Mouse (Mus musculus) G1E-ER4 (cell line): ENCODE data around the gene Akap13. TPM values are rescaled to one million over a fixed set of nuclear protein-coding genes. Genes with fewer than 3 reads are reported as not detected.

Experiments
- GATA1 ChIP-seq: IDR thresholded peaks from one replicate; pipeline ENCODE4 v1.8.0; 2012; ENCODE audit warnings: low read length, inconsistent platforms
- polyA plus RNA-seq: library from polyadenylated mRNA; stranded (reverse); fragments of >175 nt; gene quantifications from 2 replicates; pipeline ENCODE4 v1.2.3, GENCODE M21; 2012

Akap13 gene
- polyA plus RNA-seq, 1 experiment, result 2.8 TPM

GRCm38 (mm10) chr7:75709936-75710335 lies 254.6 kb downstream of the Akap13 start:
- no peak for TF ChIP-seq GATA1

- no peak for TF ChIP-seq GATA1
Observed at GRCm38 (mm10) chr7:75710920-75711319, 255.6 kb downstream of the Akap13 start.

GRCm38 (mm10) chr7:75711436-75711835 lies 256.1 kb downstream of the Akap13 start:
- TF ChIP-seq GATA1, result no peak

- TF ChIP-seq GATA1, result no peak
Observed at GRCm38 (mm10) chr7:75712808-75713207, 257.5 kb downstream of the Akap13 start.

GRCm38 (mm10) chr7:75713959-75714358 lies 258.6 kb downstream of the Akap13 start:
- peak; percentile 25 for TF ChIP-seq GATA1

GRCm38 (mm10) chr7:75715026-75715425 lies 259.7 kb downstream of the Akap13 start:
- TF ChIP-seq GATA1, result no peak

- no peak for TF ChIP-seq GATA1
Observed at GRCm38 (mm10) chr7:75715939-75716338, 260.6 kb downstream of the Akap13 start.

- no peak for TF ChIP-seq GATA1
Observed at GRCm38 (mm10) chr7:75717349-75717748, 262.0 kb downstream of the Akap13 start.

- TF ChIP-seq GATA1, result no peak
Observed at GRCm38 (mm10) chr7:75721302-75721701, 266.0 kb downstream of the Akap13 start.

GRCm38 (mm10) chr7:75724012-75724411 lies 268.7 kb downstream of the Akap13 start:
- no peak for TF ChIP-seq GATA1

GRCm38 (mm10) chr7:75725899-75726298 lies 270.6 kb downstream of the Akap13 start:
- no peak for TF ChIP-seq GATA1

GRCm38 (mm10) chr7:75726867-75727266 lies 271.5 kb downstream of the Akap13 start:
- TF ChIP-seq GATA1, result no peak

- no peak for TF ChIP-seq GATA1
Observed at GRCm38 (mm10) chr7:75729652-75730051, 274.3 kb downstream of the Akap13 start.

GRCm38 (mm10) chr7:75730216-75730615 lies 274.9 kb downstream of the Akap13 start:
- no peak for TF ChIP-seq GATA1

- no peak for TF ChIP-seq GATA1
Observed at GRCm38 (mm10) chr7:75731951-75732350, 276.6 kb downstream of the Akap13 start.

GRCm38 (mm10) chr7:75733166-75733565 lies 277.8 kb downstream of the Akap13 start:
- TF ChIP-seq GATA1, result no peak

- no peak for TF ChIP-seq GATA1
Observed at GRCm38 (mm10) chr7:75739075-75739725, 283.9 kb downstream of the Akap13 start.

- no peak for TF ChIP-seq GATA1
Observed at GRCm38 (mm10) chr7:75744528-75744927, 289.2 kb downstream of the Akap13 start.
